In genomic region chr4:100527086-100527485, GRCm38 (mm10) we compare ENCODE assay signal across 10 mouse cellular contexts. TPM values are rescaled to one million over a fixed set of nuclear protein-coding genes. Genes with fewer than 3 reads are reported as not detected.
A peak's percentile ranks its signal among the peaks of the same experiment; 100 is the strongest.
DNase-seq lines count a peak whose midpoint lies in the region; ATAC-seq and TF ChIP-seq lines count a peak whose summit lies in the region.
"Had no signal": no experiment of that assay in that cellular context is flagged by ENCODE, and none has a peak within 500 bp of the region (broad histone marks: within the 10 kb centered on the region; RNA-seq: fewer than 3 reads in every experiment).

No protein-coding gene starts in this region.

- TF ChIP-seq POLR2A in heart, adult 2 months (IDR thresholded peaks at IDR 0.05; ENCODE audit: insufficient read depth, low read depth, low read length), result no peak

- no peak for DNase-seq in heart, adult 2 months
- DNase-seq in heart, postnatal 25 days (ENCODE audit: low spot score), result no peak
- DNase-seq in heart, postnatal 0 days (ENCODE audit: low spot score), result no peak
- no peak for DNase-seq in midbrain, embryonic 10.5 days (ENCODE audit: low spot score)
- DNase-seq in urinary bladder, postnatal 36 days (ENCODE audit: low spot score in 2 of 2), result no peak
- no peak for DNase-seq in retina, postnatal 1 day
- DNase-seq in gastrocnemius, postnatal 25 days, result no peak
- DNase-seq: thymus, postnatal 4 days had no signal

- H3K9ac ChIP-seq in heart, adult 2 months (ENCODE audit: low read depth, low read length), result no peak overlapping the region
- no peak overlapping the region for H3K9ac ChIP-seq in heart, postnatal 0 days (replicated peaks; ENCODE audit: low read depth, low read length)

- no peaks in the 10 kb centered on the region for H3K9me3 ChIP-seq in E14TG2a.4 (ENCODE audit: low read length)
- H3K9me3 ChIP-seq in heart, postnatal 0 days (replicated peaks; ENCODE audit: control insufficient read depth, low read length), result no peaks in the 10 kb centered on the region
- no peaks in the 10 kb centered on the region for H3K9me3 ChIP-seq in midbrain, embryonic 10.5 days (replicated peaks)

- H3K4me1 ChIP-seq in heart, adult 2 months (ENCODE audit: control insufficient read depth, insufficient read depth, low read length), result peaks cover 1% of the 10 kb centered on the region; the same call in 1 of the 2 replicates
- peaks cover 29% of the 10 kb centered on the region for H3K4me1 ChIP-seq in E14TG2a.4 (replicated peaks; ENCODE audit: low read depth, low read length)
- H3K4me1 ChIP-seq in heart, postnatal 0 days (ENCODE audit: control insufficient read depth, insufficient read depth), result peaks cover 33% of the 10 kb centered on the region
- H3K4me1 ChIP-seq in midbrain, embryonic 10.5 days, result peaks cover 28% of the 10 kb centered on the region

- WGBS in heart, adult 2 months, result 14% methylated on average over 3 of the region's 3 CpGs
- 6% methylated on average over 3 of the region's 3 CpGs for WGBS in heart, postnatal 0 days
- WGBS in midbrain, embryonic 10.5 days, result 20% methylated on average over 3 of the region's 3 CpGs

- no peak overlapping the region for H3K27ac ChIP-seq in heart, adult 2 months
- peak overlapping the region; percentile 81 for H3K27ac ChIP-seq in heart, postnatal 0 days (ENCODE audit: low read depth)
- no peak overlapping the region for H3K27ac ChIP-seq in midbrain, embryonic 10.5 days (replicated peaks)

- intact Hi-C loops in heart, adult 2 months (cut with DNase I), result no loop called here
- intact Hi-C loops in heart, postnatal 25 days (cut with DNase I), result no loop called here

- peaks cover 9% of the 10 kb centered on the region for H3K36me3 ChIP-seq in heart, adult 2 months (ENCODE audit: control insufficient read depth, insufficient read depth, low read length)
- H3K36me3 ChIP-seq in E14TG2a.4 (ENCODE audit: insufficient read depth, low read length), result no peaks in the 10 kb centered on the region
- H3K36me3 ChIP-seq in heart, postnatal 0 days (replicated peaks; ENCODE audit: control insufficient read depth, insufficient read depth, low read length), result no peaks in the 10 kb centered on the region
- H3K36me3 ChIP-seq in midbrain, embryonic 10.5 days, result no peaks in the 10 kb centered on the region

- H3K4me2 ChIP-seq in heart, postnatal 0 days (ENCODE audit: low read depth, low read length), result peak overlapping the region; percentile 50

- H3K79me2 ChIP-seq in heart, adult 2 months (replicated peaks; ENCODE audit: control insufficient read depth, insufficient read depth, low read length), result no peaks in the 10 kb centered on the region

- no peak for TF ChIP-seq CTCF in heart, adult 2 months (IDR thresholded peaks at IDR 0.05)
- no peak for TF ChIP-seq CTCF in E14TG2a.4 (conservative IDR thresholded peaks at IDR 0.05; ENCODE audit: low read length)
- TF ChIP-seq CTCF in heart, postnatal 0 days (IDR thresholded peaks at IDR 0.05; ENCODE audit: low read depth), result no peak

- ATAC-seq in heart, postnatal 0 days (ENCODE audit: insufficient read depth, low read depth), result no peak

- no peaks in the 10 kb centered on the region for H3K27me3 ChIP-seq in heart, adult 2 months (ENCODE audit: control insufficient read depth, insufficient read depth, low read length)
- H3K27me3 ChIP-seq in E14TG2a.4 (ENCODE audit: insufficient read depth, low read length), result peaks cover 13% of the 10 kb centered on the region
- H3K27me3 ChIP-seq in heart, postnatal 0 days (ENCODE audit: control insufficient read depth, insufficient read depth, low read length), result no peaks in the 10 kb centered on the region
- peaks cover 78% of the 10 kb centered on the region for H3K27me3 ChIP-seq in midbrain, embryonic 10.5 days (ENCODE audit: low read depth, poor library complexity, severe bottlenecking)

- TF ChIP-seq EP300 in heart, adult 2 months (IDR thresholded peaks at IDR 0.05; ENCODE audit: insufficient read depth, low read depth, low read length), result no peak
- no peak for TF ChIP-seq EP300 in heart, postnatal 0 days (IDR thresholded peaks at IDR 0.05; ENCODE audit: low read depth)

- peak overlapping the region; percentile 20; the same call in 1 of the 2 replicates for H3K4me3 ChIP-seq in heart, adult 2 months
- H3K4me3 ChIP-seq in E14TG2a.4 (replicated peaks; ENCODE audit: low read length), result peak overlapping the region; percentile 46; the same call in 1 of the 2 replicates
- H3K4me3 ChIP-seq in heart, postnatal 0 days (ENCODE audit: low read depth, low read length), result 0 out of 2 replicates have a peak overlapping the region, but pooled peaks have one; percentile 25
- peak overlapping the region; percentile 35; the same call in 1 of the 2 replicates for H3K4me3 ChIP-seq in midbrain, embryonic 10.5 days

RNA-seq across cellular contexts. Expression of gene Ube2u, which starts 48.4 kb away (rescaled TPM):
- total RNA-seq in heart, adult 2 months (2021), result not detected
- polyA plus RNA-seq in heart, adult 2 months (2012; rRNA removed), result not detected in 2 replicates
- not detected for total RNA-seq in heart, postnatal 25 days (2021)
- not detected in 2 replicates for total RNA-seq in heart, postnatal 0 days (2014; rRNA removed; ENCODE audit: low replicate concordance)
- 0.18 and 0.22 TPM in 2 replicates for polyA plus RNA-seq in heart, postnatal 0 days (2015; fragmentation: Nextera tagmentation; extraction: Ambion mirVana)
- 0.53 and 0.78 TPM in 2 replicates for polyA plus RNA-seq in midbrain, embryonic 10.5 days (2016; fragmentation: Nextera tagmentation; extraction: Ambion mirVana)
- not detected for total RNA-seq in gastrocnemius, postnatal 25 days (2021)
- polyA plus RNA-seq: large intestine, adult 2 months had no signal
